Mouse (Mus musculus) ES-E14 (cell line): ENCODE data around the gene Itpr1.

ENCODE experiments used
- CHD2 ChIP-seq: IDR thresholded peaks from 2 replicates; pipeline ENCODE4 v1.6.1; 2014; ENCODE audit warnings: mild to moderate bottlenecking, low read depth, low read length, inconsistent platforms
- HCFC1 ChIP-seq: IDR thresholded peaks from 2 replicates; pipeline ENCODE4 v1.6.1; 2012; ENCODE audit warnings: low read length, inconsistent platforms, borderline replicate concordance; ENCODE audit not compliant: insufficient read depth
- MAFK ChIP-seq: IDR thresholded peaks from 2 replicates; pipeline ENCODE4 v1.6.1; 2014; ENCODE audit warnings: mild to moderate bottlenecking, low read depth, low read length, inconsistent platforms; ENCODE audit not compliant: insufficient read depth
- ZC3H11A ChIP-seq: IDR thresholded peaks from 2 replicates; pipeline ENCODE4 v1.6.1; 2012; ENCODE audit warnings: low read depth, mild to moderate bottlenecking, inconsistent platforms, low read length, borderline replicate concordance

GRCm38 (mm10) chr6:108236996-108237395 lies 24.1 kb downstream of the Itpr1 start:
- TF ChIP-seq MAFK: no peak
- no peak for TF ChIP-seq ZC3H11A
- TF ChIP-seq CHD2: no peak
- TF ChIP-seq HCFC1: no peak
